In the genomic region with DNA sequence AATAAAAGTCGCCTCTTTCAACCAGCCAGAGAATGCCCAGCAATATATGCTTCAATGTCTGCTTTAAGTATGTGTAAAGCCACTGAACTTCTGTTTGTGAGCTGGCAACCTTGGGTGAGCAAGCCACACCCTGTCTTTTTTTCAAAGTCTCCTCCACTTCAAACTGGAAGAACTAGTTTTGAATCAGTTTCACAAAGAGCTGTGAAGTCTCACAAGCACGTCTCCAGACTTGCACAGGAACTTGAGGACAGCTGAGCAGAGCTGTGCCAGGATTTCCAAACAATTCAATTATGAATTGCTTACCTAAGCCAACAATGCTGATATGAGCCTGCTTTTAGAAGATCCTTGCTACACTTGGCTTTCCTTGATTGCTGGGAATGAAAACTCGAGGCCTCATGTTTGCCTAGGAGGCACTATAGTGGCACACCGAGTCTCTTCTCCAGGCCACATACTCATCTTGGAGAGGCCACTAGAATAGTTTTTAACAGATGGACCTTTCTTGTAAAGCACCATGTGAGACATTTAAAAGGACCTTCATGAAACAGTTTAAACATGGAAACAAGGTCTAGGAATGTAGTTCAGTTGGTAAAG, we compare ENCODE assay signal across 15 mouse cellular contexts.
DNase-seq lines count a peak whose midpoint lies in the region; ATAC-seq lines count a peak whose summit lies in the region.
"Had no signal": no experiment of that assay in that cellular context is flagged by ENCODE, and none has a peak within 500 bp of the region (broad histone marks: within the 10 kb centered on the region; RNA-seq: fewer than 3 reads in every experiment).

No protein-coding gene starts in this region.

- H3K9me3 ChIP-seq in heart, embryonic 10.5 days = no peaks in the 10 kb centered on the region
- no peaks in the 10 kb centered on the region for H3K9me3 ChIP-seq in intestine, embryonic 15.5 days
- no peaks in the 10 kb centered on the region for H3K9me3 ChIP-seq in lung, embryonic 16.5 days (ENCODE audit: control insufficient read depth, low read length)
- 0 out of 2 replicates have a peak, but pooled peaks cover 3% of the 10 kb centered on the region for H3K9me3 ChIP-seq in stomach, embryonic 16.5 days (replicated peaks; ENCODE audit: control insufficient read depth, low read length)
- H3K9me3 ChIP-seq: hindbrain, embryonic 13.5 days; kidney, embryonic 15.5 days; liver, embryonic 15.5 days; midbrain, embryonic 12.5 days had no signal

- ATAC-seq in intestine, embryonic 15.5 days = peak; percentile 94
- peak; percentile 90 for ATAC-seq in lung, embryonic 16.5 days (ENCODE audit: low read depth)
- peak; percentile 91 for ATAC-seq in stomach, embryonic 16.5 days (ENCODE audit: insufficient read depth, low FRiP score)
- ATAC-seq: forebrain, embryonic 16.5 days had no signal

- no peak overlapping the region for H3K27ac ChIP-seq in heart, embryonic 10.5 days
- H3K27ac ChIP-seq in intestine, embryonic 15.5 days = peak overlapping the region; percentile 72
- H3K27ac ChIP-seq in lung, embryonic 16.5 days (ENCODE audit: low read length) = no peak overlapping the region
- H3K27ac ChIP-seq in stomach, embryonic 16.5 days (ENCODE audit: low read length) = peak overlapping the region; percentile 93
- H3K27ac ChIP-seq: gastrocnemius, adult 2 months; hindbrain, embryonic 13.5 days; kidney, embryonic 15.5 days; liver, embryonic 15.5 days; midbrain, embryonic 12.5 days had no signal

- peaks cover 5% of the 10 kb centered on the region for H3K4me1 ChIP-seq in heart, embryonic 10.5 days
- 0 out of 2 replicates have a peak, but pooled peaks cover 2% of the 10 kb centered on the region for H3K4me1 ChIP-seq in intestine, embryonic 15.5 days (replicated peaks)
- peaks cover 7% of the 10 kb centered on the region for H3K4me1 ChIP-seq in lung, embryonic 16.5 days (replicated peaks; ENCODE audit: control insufficient read depth, insufficient read depth, low read length)
- H3K4me1 ChIP-seq in stomach, embryonic 16.5 days (ENCODE audit: control insufficient read depth, insufficient read depth, low read length) = peaks cover 15% of the 10 kb centered on the region
- H3K4me1 ChIP-seq: liver, embryonic 15.5 days; midbrain, embryonic 12.5 days had no signal

- H3K4me2 ChIP-seq in intestine, embryonic 15.5 days (replicated peaks) = no peak overlapping the region
- H3K4me2 ChIP-seq in lung, embryonic 16.5 days (ENCODE audit: low read depth, low read length) = no peak overlapping the region
- H3K4me2 ChIP-seq in stomach, embryonic 16.5 days (ENCODE audit: low read depth, low read length) = no peak overlapping the region
- H3K4me2 ChIP-seq: hindbrain, embryonic 13.5 days; kidney, embryonic 15.5 days; liver, embryonic 15.5 days; midbrain, embryonic 12.5 days had no signal

- peak; percentile 71 for DNase-seq in heart, adult 11 months
- DNase-seq in heart, embryonic 10.5 days (ENCODE audit: low spot score) = no peak
- DNase-seq in c-Kit-positive CD71-positive TER-119-positive erythroid progenitor cells, embryonic 14.5 days (ENCODE audit: low spot score) = no peak
- DNase-seq in right cerebral cortex, adult 18-20 months = no peak
- DNase-seq in layer of hippocampus, adult 9-11 months = no peak
- DNase-seq: gastrocnemius, adult 2 months had no signal

- no peak overlapping the region for H3K4me3 ChIP-seq in heart, embryonic 10.5 days
- H3K4me3 ChIP-seq in intestine, embryonic 15.5 days (replicated peaks) = no peak overlapping the region
- H3K4me3 ChIP-seq in lung, embryonic 16.5 days (ENCODE audit: low read length) = no peak overlapping the region
- H3K4me3 ChIP-seq in stomach, embryonic 16.5 days (replicated peaks; ENCODE audit: low read length) = no peak overlapping the region
- H3K4me3 ChIP-seq: gastrocnemius, adult 2 months; hindbrain, embryonic 13.5 days; kidney, embryonic 15.5 days; liver, embryonic 15.5 days; midbrain, embryonic 12.5 days; myocyte had no signal

- no peaks in the 10 kb centered on the region for H3K27me3 ChIP-seq in heart, embryonic 10.5 days (ENCODE audit: insufficient read depth, poor library complexity, severe bottlenecking)
- no peaks in the 10 kb centered on the region for H3K27me3 ChIP-seq in intestine, embryonic 15.5 days (replicated peaks)
- peaks cover 33% of the 10 kb centered on the region for H3K27me3 ChIP-seq in lung, embryonic 16.5 days (ENCODE audit: control insufficient read depth, insufficient read depth, low read depth, low read length)
- no peaks in the 10 kb centered on the region for H3K27me3 ChIP-seq in stomach, embryonic 16.5 days (ENCODE audit: control insufficient read depth, insufficient read depth, low read length)
- H3K27me3 ChIP-seq: hindbrain, embryonic 13.5 days; kidney, embryonic 15.5 days; liver, embryonic 15.5 days; midbrain, embryonic 12.5 days had no signal

- no peak overlapping the region for H3K9ac ChIP-seq in intestine, embryonic 15.5 days
- no peak overlapping the region for H3K9ac ChIP-seq in lung, embryonic 16.5 days (ENCODE audit: low read length)
- no peak overlapping the region for H3K9ac ChIP-seq in stomach, embryonic 16.5 days (ENCODE audit: low read length)
- H3K9ac ChIP-seq: hindbrain, embryonic 13.5 days; kidney, embryonic 15.5 days; liver, embryonic 15.5 days; midbrain, embryonic 12.5 days had no signal

- 58% methylated on average over 4 of the region's 4 CpGs for WGBS in heart, embryonic 10.5 days
- WGBS in intestine, embryonic 15.5 days = 54% methylated on average over 4 of the region's 4 CpGs
- 37% methylated on average over 4 of the region's 4 CpGs for WGBS in lung, embryonic 16.5 days
- WGBS in stomach, embryonic 16.5 days = 50% methylated on average over 4 of the region's 4 CpGs

- no peaks in the 10 kb centered on the region for H3K36me3 ChIP-seq in heart, embryonic 10.5 days
- H3K36me3 ChIP-seq in intestine, embryonic 15.5 days = no peaks in the 10 kb centered on the region
- H3K36me3 ChIP-seq in lung, embryonic 16.5 days (ENCODE audit: control insufficient read depth, insufficient read depth, low read length) = no peaks in the 10 kb centered on the region
- H3K36me3 ChIP-seq in stomach, embryonic 16.5 days (ENCODE audit: control insufficient read depth, insufficient read depth, low read length) = no peaks in the 10 kb centered on the region
- H3K36me3 ChIP-seq: hindbrain, embryonic 13.5 days; kidney, embryonic 15.5 days; liver, embryonic 15.5 days; midbrain, embryonic 12.5 days had no signal

Comparison
In these comparisons a context has a peak if more than half of its experiments do, and no peak if none do; other contexts are left out.
1. H3K27ac ChIP-seq: peak in intestine, embryonic 15.5 days (single experiment) and stomach, embryonic 16.5 days (single experiment); none in heart, embryonic 10.5 days (single experiment) and lung, embryonic 16.5 days (single experiment).
2. Peak in every context shown above with its lines, with median percentiles within 50 percentile points of each other: ATAC-seq.